25 mouse cellular contexts compared by ENCODE assay signal in genomic region chr1:119650386-119650785, GRCm38 (mm10). TPM values are rescaled to one million over a fixed set of nuclear protein-coding genes. Genes with fewer than 3 reads are reported as not detected.
DNase-seq lines count a peak whose midpoint lies in the region; ATAC-seq lines count a peak whose summit lies in the region.
"Had no signal": no experiment of that assay in that cellular context is flagged by ENCODE, and none has a peak within 500 bp of the region (broad histone marks: within the 10 kb centered on the region; RNA-seq: fewer than 3 reads in every experiment).

No protein-coding gene starts in this region.

- 77% methylated on average over 5 of the region's 5 CpGs for WGBS in forebrain, embryonic 16.5 days
- WGBS in forebrain, embryonic 11.5 days = 93% methylated on average over 5 of the region's 5 CpGs
- 81% methylated on average over 5 of the region's 5 CpGs for WGBS in lung, embryonic 16.5 days

- no peaks in the 10 kb centered on the region for H3K36me3 ChIP-seq in forebrain, embryonic 16.5 days (ENCODE audit: control insufficient read depth, insufficient read depth)
- H3K36me3 ChIP-seq in forebrain, embryonic 11.5 days (ENCODE audit: control insufficient read depth, insufficient read depth, low read length) = no peaks in the 10 kb centered on the region
- H3K36me3 ChIP-seq in lung, embryonic 16.5 days (ENCODE audit: control insufficient read depth, insufficient read depth, low read length) = no peaks in the 10 kb centered on the region
- H3K36me3 ChIP-seq: embryonic facial prominence, embryonic 15.5 days; forebrain, embryonic 15.5 days; hindbrain, embryonic 12.5 days; limb, embryonic 10.5 days; liver, embryonic 15.5 days had no signal

- no peak overlapping the region for H3K4me3 ChIP-seq in forebrain, embryonic 16.5 days (replicated peaks; ENCODE audit: low read length)
- no peak overlapping the region for H3K4me3 ChIP-seq in forebrain, embryonic 11.5 days (ENCODE audit: low read depth, low read length)
- H3K4me3 ChIP-seq in lung, embryonic 16.5 days (ENCODE audit: low read length) = no peak overlapping the region
- H3K4me3 ChIP-seq: embryonic facial prominence, embryonic 15.5 days; forebrain, embryonic 15.5 days; heart, embryonic 13.5 days; hindbrain, embryonic 12.5 days; limb, embryonic 10.5 days; liver, embryonic 15.5 days had no signal

- no peak overlapping the region for H3K9ac ChIP-seq in forebrain, embryonic 16.5 days (replicated peaks; ENCODE audit: low read depth, low read length)
- no peak overlapping the region for H3K9ac ChIP-seq in forebrain, embryonic 11.5 days (ENCODE audit: low read length)
- no peak overlapping the region for H3K9ac ChIP-seq in lung, embryonic 16.5 days (ENCODE audit: low read length)
- H3K9ac ChIP-seq: embryonic facial prominence, embryonic 15.5 days; forebrain, embryonic 15.5 days; heart, embryonic 13.5 days; hindbrain, embryonic 12.5 days; liver, embryonic 15.5 days had no signal

- H3K27ac ChIP-seq in forebrain, embryonic 16.5 days (ENCODE audit: low read length) = 0 out of 2 replicates have a peak overlapping the region, but pooled peaks have one; percentile 1
- H3K27ac ChIP-seq in forebrain, embryonic 11.5 days (ENCODE audit: low read depth, low read length) = no peak overlapping the region
- H3K27ac ChIP-seq in lung, embryonic 16.5 days (ENCODE audit: low read length) = peak overlapping the region; percentile 60
- H3K27ac ChIP-seq: embryonic facial prominence, embryonic 15.5 days; forebrain, embryonic 15.5 days; hindbrain, embryonic 12.5 days; limb, embryonic 10.5 days; liver, embryonic 15.5 days; macrophage; stomach, postnatal 0 days had no signal

- H3K4me1 ChIP-seq in forebrain, embryonic 16.5 days (replicated peaks; ENCODE audit: control insufficient read depth, insufficient read depth, low read length) = peaks cover 8% of the 10 kb centered on the region
- no peaks in the 10 kb centered on the region; the same call in 1 of the 2 replicates for H3K4me1 ChIP-seq in forebrain, embryonic 11.5 days (replicated peaks; ENCODE audit: control insufficient read depth, insufficient read depth, low read length)
- H3K4me1 ChIP-seq in lung, embryonic 16.5 days (replicated peaks; ENCODE audit: control insufficient read depth, insufficient read depth, low read length) = peaks cover 13% of the 10 kb centered on the region
- H3K4me1 ChIP-seq: hindbrain, embryonic 12.5 days had no signal

- H3K4me2 ChIP-seq in forebrain, embryonic 16.5 days (ENCODE audit: low read length) = no peak overlapping the region
- no peak overlapping the region for H3K4me2 ChIP-seq in forebrain, embryonic 11.5 days (ENCODE audit: low read depth, low read length, severe bottlenecking)
- no peak overlapping the region for H3K4me2 ChIP-seq in lung, embryonic 16.5 days (ENCODE audit: low read depth, low read length)
- H3K4me2 ChIP-seq: embryonic facial prominence, embryonic 15.5 days; forebrain, embryonic 15.5 days; heart, embryonic 13.5 days; hindbrain, embryonic 12.5 days; liver, embryonic 15.5 days had no signal

- H3K9me3 ChIP-seq in forebrain, embryonic 16.5 days (ENCODE audit: control insufficient read depth, low read length) = no peaks in the 10 kb centered on the region
- H3K9me3 ChIP-seq in forebrain, embryonic 11.5 days (ENCODE audit: control insufficient read depth, low read length) = no peaks in the 10 kb centered on the region
- no peaks in the 10 kb centered on the region for H3K9me3 ChIP-seq in lung, embryonic 16.5 days (ENCODE audit: control insufficient read depth, low read length)
- H3K9me3 ChIP-seq: embryonic facial prominence, embryonic 15.5 days; forebrain, embryonic 15.5 days; heart, embryonic 13.5 days; hindbrain, embryonic 12.5 days; limb, embryonic 10.5 days; liver, embryonic 15.5 days had no signal

- DNase-seq in forebrain, embryonic 11.5 days (ENCODE audit: low spot score) = no peak
- DNase-seq in lung, postnatal 25 days (ENCODE audit: low spot score) = no peak
- DNase-seq in cerebellum, adult 8-10 months = peak; percentile 21
- peak; percentile 26 to 27 for DNase-seq in cerebellum, postnatal 36 days
- DNase-seq in layer of hippocampus, postnatal 25 days (ENCODE audit: extremely low spot score in 1 of 2, low spot score in 1 of 2) = no peak
- DNase-seq in gastrocnemius, adult 8-10 months (ENCODE audit: low spot score in 2 of 2) = no peak
- DNase-seq: adrenal gland, postnatal 14 days; gastrocnemius, postnatal 25 days; heart, adult 18-20 months; kidney, postnatal 25 days; liver; right cerebral cortex, postnatal 14 days; thymus, adult 2 months had no signal

- no peak for ATAC-seq in forebrain, embryonic 16.5 days
- ATAC-seq in forebrain, embryonic 11.5 days (replicated peaks; ENCODE audit: low FRiP score) = no peak
- no peak for ATAC-seq in lung, embryonic 16.5 days (ENCODE audit: low read depth)
- ATAC-seq: CD4-positive, CD25-positive, alpha-beta regulatory T cell, adult 4 months; forebrain, embryonic 15.5 days; intestine, postnatal 0 days had no signal

- no peaks in the 10 kb centered on the region for H3K27me3 ChIP-seq in forebrain, embryonic 16.5 days (replicated peaks; ENCODE audit: control insufficient read depth, insufficient read depth, low read length)
- no peaks in the 10 kb centered on the region for H3K27me3 ChIP-seq in forebrain, embryonic 11.5 days (ENCODE audit: control insufficient read depth, insufficient read depth, low read length)
- H3K27me3 ChIP-seq in lung, embryonic 16.5 days (ENCODE audit: control insufficient read depth, insufficient read depth, low read depth, low read length) = no peaks in the 10 kb centered on the region
- H3K27me3 ChIP-seq: embryonic facial prominence, embryonic 15.5 days; forebrain, embryonic 15.5 days; heart, embryonic 13.5 days; hindbrain, embryonic 12.5 days; liver, embryonic 15.5 days had no signal

RNA-seq across cellular contexts. Expression of gene Epb41l5, which starts 1.6 kb away (rescaled TPM):
- polyA plus RNA-seq in forebrain, embryonic 16.5 days (2015; fragmentation: Nextera tagmentation; extraction: Ambion mirVana) = 20.1 and 20.7 TPM in 2 replicates
- 53.3 and 54.2 TPM in 2 replicates for polyA plus RNA-seq in forebrain, embryonic 11.5 days (2014; fragmentation: Nextera tagmentation; extraction: Ambion mirVana)
- polyA plus RNA-seq in lung, embryonic 16.5 days (2015; fragmentation: Nextera tagmentation; extraction: Ambion mirVana) = 43.7 and 47.7 TPM in 2 replicates
- total RNA-seq in layer of hippocampus, postnatal 25 days (2021) = 1 to 10 TPM; 4.9 to 5.5 TPM
- 1 to 10 TPM; 4.4 to 5.9 (median 5.6) TPM for total RNA-seq in gastrocnemius, adult 8-10 months (2022)

Comparison
In these comparisons a context has a peak if more than half of its experiments do, and no peak if none do; other contexts are left out.
1. DNase-seq: peak in cerebellum, adult 8-10 months (single experiment) and cerebellum, postnatal 36 days (2 of 2); none in forebrain, embryonic 11.5 days (single experiment), lung, postnatal 25 days (single experiment), layer of hippocampus, postnatal 25 days (0 of 2) and gastrocnemius, adult 8-10 months (0 of 2).